In genomic region chr4:83353949-83354348, GRCm38 (mm10) we compare ENCODE assay signal across 16 mouse cellular contexts. TPM values are rescaled to one million over a fixed set of nuclear protein-coding genes. Genes with fewer than 3 reads are reported as not detected.
DNase-seq lines count a peak whose midpoint lies in the region; ATAC-seq and TF ChIP-seq lines count a peak whose summit lies in the region.
"Had no signal": no experiment of that assay in that cellular context is flagged by ENCODE, and none has a peak within 500 bp of the region (broad histone marks: within the 10 kb centered on the region; RNA-seq: fewer than 3 reads in every experiment).

No protein-coding gene starts in this region.

- H3K4me3 ChIP-seq in MEL (ENCODE audit: control insufficient read depth in 1 of 2, insufficient read depth in 1 of 2, low read depth in 2 of 2, low read length in 2 of 2), result no peak overlapping the region
- H3K4me3 ChIP-seq: embryonic facial prominence, embryonic 13.5 days; limb, embryonic 12.5 days had no signal

- no peak overlapping the region for H3K27ac ChIP-seq in MEL (ENCODE audit: control insufficient read depth, low read depth, low read length)
- H3K27ac ChIP-seq: embryonic facial prominence, embryonic 13.5 days; limb, embryonic 12.5 days; stomach, postnatal 0 days had no signal

- no peak for TF ChIP-seq POLR2A in MEL (IDR thresholded peaks at IDR 0.05; ENCODE audit: control insufficient read depth in 1 of 2, insufficient read depth in 1 of 2, low read depth in 1 of 2, low read length in 2 of 2, poor library complexity in 1 of 2)

- H3K27me3 ChIP-seq in MEL (ENCODE audit: control insufficient read depth in 1 of 2, insufficient read depth in 2 of 2, low read length in 2 of 2), result no peaks in the 10 kb centered on the region; a peak in 1 of 4 replicates
- H3K27me3 ChIP-seq: embryonic facial prominence, embryonic 13.5 days; limb, embryonic 12.5 days had no signal

- H3K9ac ChIP-seq in MEL (ENCODE audit: control insufficient read depth, low read depth, low read length, poor library complexity, severe bottlenecking), result no peak overlapping the region
- H3K9ac ChIP-seq: embryonic facial prominence, embryonic 13.5 days; limb, embryonic 12.5 days had no signal

- no peaks in the 10 kb centered on the region for H3K9me3 ChIP-seq in MEL (replicated peaks; ENCODE audit: insufficient read depth, low read length)
- H3K9me3 ChIP-seq: embryonic facial prominence, embryonic 13.5 days; limb, embryonic 12.5 days had no signal

- peaks cover 0 to 3% of the 10 kb centered on the region in 2 experiments; a peak in 2 of 4 replicates for H3K36me3 ChIP-seq in MEL (ENCODE audit: control insufficient read depth in 1 of 2, insufficient read depth in 2 of 2, low read length in 2 of 2)
- H3K36me3 ChIP-seq: embryonic facial prominence, embryonic 13.5 days; limb, embryonic 12.5 days had no signal

- DNase-seq in embryo, embryonic 10 days (ENCODE audit: low spot score), result peak; percentile 8
- no peak for DNase-seq in embryo, embryonic 9.5 days (ENCODE audit: extremely low spot score)
- peak; percentile 56 for DNase-seq in MEL (ENCODE audit: low read depth, low spot score)
- DNase-seq in forelimb bud, embryonic 11.5 days (ENCODE audit: low read depth, low spot score), result peak; percentile 9
- DNase-seq in adrenal gland, postnatal 10 days, result no peak
- no peak for DNase-seq in kidney, adult 9 months
- DNase-seq in urinary bladder, postnatal 36 days (ENCODE audit: low spot score in 2 of 2), result no peak
- DNase-seq: adrenal gland, adult 8-10 months; cerebellum, adult 9-11 months; kidney, postnatal 4 days; lung, postnatal 36 days; midbrain, embryonic 14.5 days had no signal

- H3K79me2 ChIP-seq in MEL (ENCODE audit: control insufficient read depth, insufficient read depth, low read length, poor library complexity), result no peaks in the 10 kb centered on the region

- ATAC-seq in hematopoietic stem cell, adult 5-6 weeks (replicated peaks in 1 of 2; ENCODE audit: insufficient read depth in 1 of 2, low FRiP score in 2 of 2, low TSS enrichment in 1 of 2, low read depth in 1 of 2, poor library complexity in 2 of 2, severe bottlenecking in 2 of 2), result peak; percentile 75 to 88

- TF ChIP-seq EP300 in MEL (IDR thresholded peaks at IDR 0.05; ENCODE audit: low read depth in 1 of 2, low read length in 2 of 2), result no peak

- no peak for TF ChIP-seq CTCF in MEL (IDR thresholded peaks at IDR 0.05 in 2 of 3, conservative IDR thresholded peaks at IDR 0.05 in 1 of 3; ENCODE audit: control insufficient read depth in 1 of 3, insufficient read depth in 1 of 3, low read depth in 2 of 3, low read length in 3 of 3, poor library complexity in 1 of 3, severe bottlenecking in 1 of 3)

- peaks cover 0 to 2% of the 10 kb centered on the region in 2 experiments; a peak in 1 of 4 replicates for H3K4me1 ChIP-seq in MEL (ENCODE audit: control insufficient read depth in 1 of 2, insufficient read depth in 2 of 2, low read length in 2 of 2)

- no peak for TF ChIP-seq RAD21 in MEL (IDR thresholded peaks at IDR 0.05; ENCODE audit: low read depth, low read length)

TF ChIP-seq in MEL, 35 proteins besides CTCF, POLR2A, EP300 and RAD21:
- TF ChIP-seq ZC3H11A (IDR thresholded peaks at IDR 0.05; ENCODE audit: low read depth, low read length) (no peak), ZKSCAN1 (IDR thresholded peaks at IDR 0.05; ENCODE audit: low read depth, low read length) (no peak), USF2 (IDR thresholded peaks at IDR 0.05; ENCODE audit: borderline replicate concordance in 1 of 2, insufficient read depth in 1 of 2, low read depth in 1 of 2, low read length in 2 of 2) (no peak), ETS1 (IDR thresholded peaks at IDR 0.05; ENCODE audit: low read depth, low read length) (peak; percentile 63; the same call in 1 of the 2 replicates), GATA1 (IDR thresholded peaks at IDR 0.05; ENCODE audit: low read depth, low read length) (0 out of 2 replicates have a peak, but pooled peaks have one; percentile 22), MAZ (IDR thresholded peaks at IDR 0.05; ENCODE audit: low read depth, low read length) (no peak), NRF1 (IDR thresholded peaks at IDR 0.05; ENCODE audit: insufficient read depth, low read depth, low read length, poor library complexity, severe bottlenecking) (no peak), NELFE (IDR thresholded peaks at IDR 0.05; ENCODE audit: low read depth, low read length) (no peak), TAL1 (IDR thresholded peaks at IDR 0.05; ENCODE audit: low read length) (no peak)

RNA-seq across cellular contexts. Expression of gene Ttc39b, which starts 29.9 kb away (rescaled TPM):
- total RNA-seq in MEL (2012; rRNA removed), result 11.3 and 16.1 TPM in 2 replicates
- 100 to 1,000 TPM in 1 of 2 experiments, 10 to 100 TPM in 1; 21.1 to 109 TPM for polyA plus RNA-seq in MEL (2012; ENCODE audit: insufficient read depth in 1 of 2, insufficient read length in 2 of 2, low read depth in 1 of 2, low replicate concordance in 2 of 2, missing spikeins in 1 of 2)
- total RNA-seq in hematopoietic stem cell, adult 5-6 weeks (2017), result 14.5 and 15.1 TPM in 2 replicates
- 10 to 100 TPM; 16.4 to 17.0 TPM for total RNA-seq in adrenal gland, postnatal 10 days (2021)

Comparison
In these comparisons a context has a peak if more than half of its experiments do, and no peak if none do; other contexts are left out.
1. DNase-seq: peak in embryo, embryonic 10 days (single experiment), MEL (single experiment) and forelimb bud, embryonic 11.5 days (single experiment); none in embryo, embryonic 9.5 days (single experiment), adrenal gland, postnatal 10 days (single experiment), kidney, adult 9 months (single experiment) and urinary bladder, postnatal 36 days (0 of 2).